Mouse (Mus musculus) frontal cortex, postnatal 25 days (tissue): ENCODE measurements around the gene Tob2.

Experiments
- DNase-seq, 2 experiments: peaks; one replicate each; pipeline ENCODE4 v3.0.0; 2022; ENCODE audit warnings: low spot score in 2 of 2

The Tob2 gene

DNA sequence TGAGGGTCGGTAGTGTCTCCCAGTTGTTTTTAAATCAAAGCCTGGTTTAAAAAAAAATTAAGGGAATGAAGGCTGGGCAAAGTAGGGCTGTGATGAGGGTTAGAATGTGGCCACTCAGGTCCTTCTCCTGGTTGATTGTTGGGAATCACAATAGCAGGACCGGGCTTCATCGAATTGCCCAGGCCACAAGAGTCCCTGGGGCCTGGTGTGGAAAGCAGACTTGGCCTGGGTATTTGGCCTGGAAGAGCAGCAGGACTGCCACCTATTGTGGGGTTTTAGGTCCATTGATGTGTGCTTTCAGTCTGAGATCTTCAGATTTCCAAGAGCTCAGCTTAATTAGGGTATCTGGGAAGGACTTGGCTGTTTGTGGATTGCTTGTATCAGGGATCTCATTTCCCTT is 46.3 kb downstream of the Tob2 start:
- no peak for DNase-seq

DNA sequence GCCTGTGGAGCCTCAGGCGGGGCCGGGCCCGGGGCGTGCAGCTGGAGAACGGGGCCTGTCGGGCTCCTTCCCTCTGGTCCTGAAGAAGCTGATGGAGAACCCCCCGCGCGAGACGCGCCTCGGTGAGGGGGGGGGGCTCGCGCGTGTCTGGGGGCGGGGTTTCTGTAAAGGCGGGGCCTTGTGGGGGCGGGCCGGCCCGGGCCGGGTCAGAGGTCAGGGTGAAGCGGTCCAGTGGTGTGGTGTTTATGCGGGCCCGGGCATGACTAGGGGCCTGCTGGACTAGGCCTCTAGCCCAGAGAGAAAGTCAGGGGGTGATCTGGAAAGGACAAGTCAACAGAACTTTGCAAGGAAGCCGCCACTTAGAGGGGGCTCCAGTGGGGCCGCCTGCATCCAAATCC is 47.0 kb downstream of the Tob2 start:
- no peak for DNase-seq

DNA sequence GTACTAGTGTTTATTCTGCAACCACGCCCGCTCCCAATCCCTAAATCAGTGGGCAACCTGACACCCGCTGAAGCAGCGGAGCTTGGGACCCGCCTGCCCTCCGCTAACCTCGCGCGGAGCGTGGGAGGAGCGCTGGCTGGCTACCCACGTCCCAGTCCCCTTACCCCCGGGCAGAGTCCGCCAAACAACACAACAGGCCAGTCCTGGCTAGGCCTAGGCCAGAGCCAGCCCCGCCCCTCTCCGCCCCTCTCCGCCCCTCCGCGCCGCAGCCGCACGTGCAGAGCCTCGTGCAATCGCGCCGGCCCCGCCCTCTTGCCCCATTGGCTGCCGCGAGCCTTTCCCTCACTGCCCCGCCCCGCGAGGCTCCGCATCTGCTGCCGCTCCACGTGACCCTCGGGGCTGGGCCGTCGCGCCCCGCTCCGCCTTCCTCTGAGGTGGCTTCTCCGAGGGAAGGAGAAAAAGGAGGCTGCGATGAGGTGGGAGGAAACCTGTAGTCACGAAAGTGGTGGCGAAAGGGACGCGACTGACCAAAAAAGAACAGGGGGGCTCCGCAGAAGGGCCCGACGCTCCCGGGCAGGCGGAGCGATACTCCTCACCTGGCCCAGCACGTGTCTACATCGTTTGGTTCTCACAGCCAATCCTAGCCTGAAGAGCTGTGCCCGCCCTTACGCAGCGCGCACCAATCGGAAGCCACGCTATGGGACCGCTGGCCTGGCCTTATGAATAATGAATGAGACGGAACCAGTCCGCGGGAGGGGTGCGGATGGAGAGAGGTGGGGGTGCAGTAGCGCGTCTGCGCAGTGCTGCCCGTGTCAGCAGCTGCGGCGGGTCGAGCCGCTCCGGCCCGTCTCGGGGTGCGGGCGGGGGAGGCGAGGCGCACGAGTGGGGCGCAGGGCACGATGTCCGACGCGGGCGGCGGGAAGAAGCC is 47.7 kb downstream of the Tob2 start:
- peak; percentile 89 to 95 for DNase-seq

DNA sequence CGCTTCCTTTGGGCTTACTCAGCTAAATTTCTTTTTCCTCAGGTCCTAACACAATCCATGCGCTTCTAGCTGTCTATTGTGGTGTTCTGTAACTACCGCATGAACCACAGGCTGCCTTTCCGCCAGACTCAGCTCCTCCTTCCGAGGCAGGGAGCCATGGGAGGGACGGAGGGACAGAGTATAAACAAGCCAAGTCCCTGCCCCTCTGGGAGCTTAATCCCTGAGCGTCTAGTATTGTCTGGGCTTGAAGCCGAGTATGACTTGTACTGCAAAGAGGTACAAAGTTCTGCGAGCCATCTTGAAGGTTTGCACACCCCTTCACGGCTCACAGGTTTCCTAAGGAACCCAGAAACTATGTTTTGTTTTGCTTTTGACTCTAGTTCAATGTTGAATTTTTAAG is 48.4 kb downstream of the Tob2 start:
- peak in 1 of 2 experiments; percentile 52 for DNase-seq

- DNase-seq: no peak
Observed at GRCm38 (mm10) chr15:81809550-81809949, 49.0 kb downstream of the Tob2 start.

DNA sequence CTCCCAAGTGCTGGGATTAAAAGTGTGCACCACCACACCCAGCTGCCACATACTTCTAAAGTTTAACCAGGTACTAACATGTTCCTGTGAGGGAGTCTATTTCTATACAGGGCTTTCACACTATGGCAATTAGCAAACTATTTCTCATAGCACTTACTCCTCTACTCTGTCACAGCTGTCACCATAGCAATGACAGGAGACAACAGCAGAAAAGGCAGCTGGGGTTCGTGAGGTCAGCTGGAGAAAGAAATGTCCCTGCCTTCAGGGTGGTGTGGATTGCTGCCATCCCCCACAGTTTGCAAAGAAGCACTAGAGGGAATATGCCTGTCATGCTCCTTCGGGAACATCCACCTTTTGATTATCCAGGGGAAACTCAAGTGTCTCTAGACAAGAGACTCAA is 49.8 kb downstream of the Tob2 start:
- no peak for DNase-seq

GRCm38 (mm10) chr15:81806621-81807404 is 51.8 kb downstream of the Tob2 start:
- no peak for DNase-seq

GRCm38 (mm10) chr15:81805624-81806023 is 53.0 kb downstream of the Tob2 start:
- DNase-seq: no peak

DNA sequence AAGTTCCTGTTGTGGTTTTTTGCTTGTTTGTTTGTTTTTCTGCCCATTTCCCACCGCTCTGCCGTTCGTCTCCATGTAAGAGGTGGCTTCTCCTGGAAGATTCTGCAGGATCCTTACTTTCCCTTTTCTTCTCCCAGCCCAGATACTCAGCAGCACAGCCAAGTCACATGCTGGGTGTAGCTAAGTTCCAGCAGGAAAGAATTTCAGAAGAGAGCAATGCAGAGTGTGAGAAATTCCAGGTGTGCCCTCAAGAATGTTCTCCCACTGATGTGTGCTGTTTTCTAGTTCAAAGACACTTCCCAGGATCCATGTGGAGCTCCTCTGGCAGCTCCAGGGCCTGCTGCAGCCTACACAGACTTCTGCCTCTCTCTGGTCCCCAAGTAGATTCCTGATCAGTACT is 53.7 kb downstream of the Tob2 start:
- no peak for DNase-seq

- no peak for DNase-seq
Observed at GRCm38 (mm10) chr15:81804172-81804571, 54.4 kb downstream of the Tob2 start.

- DNase-seq: no peak
Observed at GRCm38 (mm10) chr15:81803425-81803951, 55.1 kb downstream of the Tob2 start.

DNA sequence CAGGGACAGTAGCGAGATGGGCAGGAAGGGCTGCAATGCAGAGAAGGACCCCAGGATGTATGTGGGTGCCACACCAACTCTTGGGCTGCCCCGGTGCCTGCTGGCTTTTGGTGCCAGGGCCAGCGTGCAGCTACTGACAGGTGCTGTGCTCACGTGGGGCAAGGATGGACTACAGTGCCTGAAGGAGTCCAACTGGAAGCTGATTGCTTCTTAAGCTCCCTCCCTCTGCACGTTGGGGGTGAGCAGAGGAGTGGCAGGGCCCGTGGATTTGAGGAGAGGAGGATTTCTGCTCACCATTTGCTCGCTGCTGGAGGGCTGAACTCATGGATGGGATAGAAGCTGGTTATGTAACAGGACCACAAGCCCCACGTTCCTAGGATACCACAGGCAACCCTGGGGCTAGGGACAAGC is 55.6 kb downstream of the Tob2 start:
- DNase-seq: peak in 1 of 2 experiments; percentile 42

DNA sequence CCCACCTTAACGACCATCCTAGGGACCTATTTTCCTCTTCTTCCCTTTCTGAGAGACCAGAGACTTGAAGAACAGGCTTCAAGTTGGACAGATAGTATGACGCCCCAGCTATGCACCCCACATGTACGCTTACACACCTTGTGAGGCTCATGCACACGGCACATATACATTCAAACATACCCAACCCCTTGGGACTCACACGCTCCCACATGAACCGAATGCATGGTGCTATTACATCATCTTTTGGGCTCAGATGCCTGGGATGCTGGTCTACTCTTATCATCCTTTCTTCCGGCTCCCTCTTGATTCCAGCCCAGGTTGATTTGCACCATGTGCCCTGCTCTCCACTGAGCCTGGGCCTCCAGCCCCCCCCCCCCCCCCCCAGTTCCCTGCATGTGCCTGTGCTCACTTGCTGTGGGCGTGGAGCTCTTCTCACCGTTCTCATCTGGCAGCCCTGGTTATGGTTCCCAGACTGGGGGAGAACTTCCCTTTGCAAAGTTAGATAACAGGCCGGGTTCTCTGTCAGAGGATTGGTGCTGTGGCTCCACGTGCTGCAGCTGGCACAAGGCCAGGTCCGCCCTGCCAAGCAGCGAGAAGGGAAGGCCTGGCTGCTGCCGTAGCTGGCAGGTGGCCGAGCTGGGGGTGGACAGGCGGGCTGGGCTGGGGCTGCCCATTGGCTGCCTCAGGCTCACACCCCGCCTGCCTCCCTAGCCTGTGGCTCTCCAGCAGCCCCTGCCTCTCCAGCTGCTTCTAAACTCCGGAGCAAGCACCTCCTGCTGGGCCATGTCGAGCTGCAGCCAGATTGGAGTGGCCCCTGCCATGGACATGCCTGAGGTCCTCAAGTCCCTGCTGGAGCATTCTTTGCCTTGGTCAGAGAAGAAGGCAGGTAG is 56.4 kb downstream of the Tob2 start, which contains the start of gene Tef:
TSS of gene Tef (plus strand) at position 421 of the 890 bp plus-strand sequence.
- peak; percentile 98 to 100 for DNase-seq

DNA sequence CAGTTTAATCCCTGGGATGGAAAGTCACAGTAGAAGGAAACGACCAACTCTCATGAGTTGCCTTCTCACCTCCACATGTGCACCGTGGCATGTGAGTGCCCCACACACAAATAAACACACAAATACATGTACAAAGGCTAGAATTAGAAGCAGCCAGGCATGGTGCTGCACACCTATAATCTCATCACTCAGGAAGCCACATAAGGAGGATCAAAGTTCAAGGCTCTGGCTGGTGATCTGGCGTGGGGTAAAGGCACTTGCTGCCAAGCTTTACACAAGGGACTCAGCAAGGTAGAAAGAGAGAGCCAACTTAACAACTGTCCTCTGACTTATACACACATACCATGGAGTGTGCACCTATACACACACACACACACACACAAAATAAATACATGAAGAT is 58.2 kb downstream of the Tob2 start:
- no peak for DNase-seq

- DNase-seq: no peak
Observed at GRCm38 (mm10) chr15:81798421-81798820, 60.2 kb downstream of the Tob2 start.
